Mouse (Mus musculus) adrenal gland, postnatal 10 days (tissue): ENCODE data around the gene 4933425L06Rik. TPM values are rescaled to one million over a fixed set of nuclear protein-coding genes. Genes with fewer than 3 reads are reported as not detected.

ENCODE experiments used
- DNase-seq: peaks from one replicate; pipeline ENCODE4 v3.0.0; 2021; ENCODE audit warnings: mixed read lengths
- total RNA-seq, 2 experiments: library from RNA; stranded (reverse); gene quantifications; 2 replicates each; pipeline ENCODE4 v1.2.3; 2021

4933425L06Rik gene
- total RNA-seq, 2 experiments from 2014 or later, result not detected

DNA sequence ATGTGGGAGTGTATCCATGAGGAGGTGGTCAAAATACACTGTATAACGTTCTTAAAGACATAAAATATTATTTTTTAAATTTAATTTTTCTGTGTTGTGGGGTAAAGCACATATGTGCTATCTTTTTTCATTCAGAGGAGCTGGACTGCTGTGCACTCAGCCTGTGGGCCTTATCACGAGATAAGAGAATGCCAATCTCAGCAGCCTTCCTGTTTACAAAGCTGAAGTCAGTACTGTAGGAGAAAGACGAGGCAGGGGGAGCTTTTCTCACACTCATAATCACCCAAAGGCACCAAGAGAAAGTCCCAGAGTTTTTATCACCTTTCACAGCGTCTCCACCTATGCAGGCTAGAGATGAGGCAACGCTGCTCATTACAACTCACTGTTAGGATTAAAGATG, 52.5 kb downstream of the 4933425L06Rik start:
- DNase-seq, result no peak

DNA sequence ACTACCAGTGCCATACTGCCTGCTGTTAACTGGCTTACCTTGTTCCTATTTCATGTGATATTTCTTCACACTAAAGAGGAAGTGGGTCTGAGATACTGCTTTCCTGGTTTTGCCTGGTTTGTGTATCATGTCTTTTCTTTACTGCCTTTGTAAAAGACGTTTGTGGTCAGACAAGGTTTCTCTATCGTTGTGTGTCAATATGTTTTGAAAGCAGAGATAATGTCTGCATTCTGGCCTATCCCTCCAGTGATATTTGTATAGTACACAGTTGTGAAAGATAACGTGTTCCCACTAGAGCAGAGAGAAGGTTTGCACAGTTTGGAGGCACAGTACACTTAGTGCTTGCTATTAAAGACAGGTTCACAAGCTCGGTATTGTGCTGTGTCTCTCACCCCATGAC, 58.0 kb downstream of the 4933425L06Rik start:
- no peak for DNase-seq

DNA sequence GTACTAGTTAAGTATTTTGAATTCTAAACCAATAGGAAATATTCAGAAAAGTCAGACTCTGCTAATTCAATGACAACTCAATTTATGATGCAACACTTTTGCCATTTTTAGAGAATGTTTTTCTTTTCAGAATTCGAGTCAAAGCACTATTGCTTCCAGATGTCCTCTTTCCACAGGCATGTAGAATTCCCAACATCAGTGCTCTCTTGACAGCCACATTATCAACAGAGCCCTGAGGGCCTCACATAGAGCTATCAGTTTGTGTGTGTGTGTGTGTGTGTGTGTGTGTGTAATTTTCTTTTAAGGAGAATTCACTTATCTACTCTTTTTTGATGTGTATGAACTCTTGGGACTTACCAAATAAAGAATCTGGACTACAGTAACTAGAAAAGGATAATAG, 64.9 kb downstream of the 4933425L06Rik start:
- DNase-seq, result no peak

DNA sequence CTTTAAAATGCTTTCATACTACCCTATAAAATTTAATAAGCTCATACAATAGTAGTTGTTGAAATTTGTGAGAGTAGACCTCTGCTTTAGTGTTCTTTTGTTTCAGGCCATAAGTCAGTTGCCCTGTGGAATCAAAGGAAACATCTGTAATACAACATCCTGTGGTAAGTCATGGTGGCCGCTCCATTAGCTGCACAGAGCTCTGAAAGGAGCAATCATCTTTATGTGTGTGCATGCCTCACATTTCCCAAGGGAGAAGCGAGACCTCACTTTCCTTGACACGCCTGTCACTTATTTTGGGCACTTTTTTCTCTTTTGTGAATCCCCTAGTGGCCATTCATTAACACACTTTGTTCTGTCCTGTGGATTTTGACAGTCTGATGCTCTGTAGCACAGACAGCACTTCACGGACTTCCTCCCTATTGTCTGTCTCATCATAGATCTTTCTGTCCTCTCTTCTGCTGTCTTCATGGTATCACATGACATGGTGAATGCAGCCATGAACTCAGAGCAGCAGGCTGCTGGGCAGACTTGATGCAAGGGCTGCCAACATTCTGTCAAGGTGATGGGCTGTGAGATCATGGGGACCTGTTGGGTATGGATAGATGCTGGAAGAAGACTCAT, 66.0 kb downstream of the 4933425L06Rik start:
- DNase-seq, result no peak

DNA sequence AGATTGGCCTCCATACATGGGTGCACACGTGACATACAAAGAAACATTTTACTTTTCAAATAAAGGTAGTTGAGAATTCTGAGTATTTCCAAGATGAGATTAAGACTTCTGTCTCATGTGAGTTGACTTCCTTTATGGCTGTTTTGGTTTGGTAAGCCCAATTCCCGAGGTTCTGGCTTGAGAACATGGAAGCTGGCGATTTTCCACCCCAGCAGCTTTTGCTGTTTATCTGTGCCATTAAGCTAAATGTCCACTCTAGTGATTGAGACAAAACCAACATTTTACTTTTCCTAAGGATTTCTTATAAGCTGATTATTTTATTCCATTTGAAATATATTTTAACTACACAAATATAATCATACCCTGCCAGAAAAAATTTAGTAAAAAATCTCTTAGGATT, 68.1 kb downstream of the 4933425L06Rik start:
- DNase-seq, result peak; percentile 28

DNA sequence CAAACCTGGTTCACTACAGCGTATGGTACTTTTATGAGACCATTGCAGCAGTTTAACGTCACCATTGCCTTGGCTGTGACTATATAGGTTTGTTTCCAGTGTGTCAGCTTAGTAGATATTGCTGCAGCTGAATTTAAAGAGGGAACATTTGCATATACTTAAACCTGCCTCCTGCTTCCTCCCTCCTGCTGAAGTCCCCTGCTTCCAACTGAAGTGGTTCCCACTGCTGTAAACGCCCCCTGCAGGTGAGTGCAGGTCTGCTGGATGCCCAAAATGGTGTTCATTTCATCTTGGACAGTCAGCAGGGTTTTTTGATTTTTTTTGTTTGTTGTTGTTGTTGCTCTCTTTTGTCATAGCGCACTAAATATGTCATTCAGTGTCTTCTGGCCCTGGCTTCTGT, 72.0 kb downstream of the 4933425L06Rik start:
- peak; percentile 30 for DNase-seq

DNA sequence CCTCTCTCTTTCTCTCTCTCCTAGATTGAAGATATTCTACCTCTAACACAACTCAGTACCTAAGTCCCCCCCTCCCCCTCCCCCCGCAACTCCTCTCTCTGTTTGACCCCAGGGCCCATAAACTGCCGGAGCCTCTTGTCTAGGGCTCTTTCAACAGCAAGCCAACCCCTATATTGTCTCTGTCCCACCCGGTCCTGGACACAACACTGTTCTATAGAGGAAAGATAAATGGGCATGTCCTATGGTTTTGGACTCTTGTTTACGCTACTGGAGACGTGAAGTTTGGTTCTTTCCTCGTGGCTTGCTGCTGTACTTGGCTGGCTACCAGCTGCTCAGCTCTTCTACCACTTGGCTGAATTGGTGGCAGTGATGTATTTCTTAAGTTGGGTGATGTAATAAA, 83.5 kb downstream of the 4933425L06Rik start:
- no peak for DNase-seq

Other genes starting within 250 kb of the 4933425L06Rik start
- gene Shisal2b, start 218.2 kb upstream of the 4933425L06Rik start, total RNA-seq, result not detected
- gene Rgs7bp, start 27.2 kb upstream of the 4933425L06Rik start, total RNA-seq, result 1 to 10 TPM; 1.7 to 1.8 TPM
- 10 to 100 TPM in 1 of 2 experiments, 1 to 10 TPM in 1; 6.1 to 10.3 TPM for gene Rnf180, start 212.7 kb downstream of the 4933425L06Rik start, total RNA-seq